Mouse (Mus musculus): ENCODE results near the gene Celf2.

Gene Celf2

GRCm38 (mm10) chr2:6545127-6545931 lies 964.0 kb downstream of the Celf2 start:
- no peak for DNase-seq (ENCODE audit: low spot score)

- no peak for DNase-seq (ENCODE audit: low spot score)
Measured at GRCm38 (mm10) chr2:6543650-6544049, 965.7 kb downstream of the Celf2 start.

GRCm38 (mm10) chr2:6542556-6543180 lies 966.7 kb downstream of the Celf2 start:
- DNase-seq (ENCODE audit: low spot score), result no peak

GRCm38 (mm10) chr2:6540825-6541224 lies 968.5 kb downstream of the Celf2 start:
- no peak for DNase-seq (ENCODE audit: low spot score)

GRCm38 (mm10) chr2:6540092-6540491 lies 969.3 kb downstream of the Celf2 start:
- DNase-seq (ENCODE audit: low spot score), result no peak

GRCm38 (mm10) chr2:6538500-6538899 lies 970.9 kb downstream of the Celf2 start:
- DNase-seq (ENCODE audit: low spot score), result no peak

GRCm38 (mm10) chr2:6538031-6538430 lies 971.3 kb downstream of the Celf2 start:
- DNase-seq (ENCODE audit: low spot score), result no peak

- DNase-seq (ENCODE audit: low spot score), result no peak
Measured at GRCm38 (mm10) chr2:6537326-6537725, 972.0 kb downstream of the Celf2 start.

GRCm38 (mm10) chr2:6536372-6536771 lies 973.0 kb downstream of the Celf2 start:
- DNase-seq (ENCODE audit: low spot score), result no peak

GRCm38 (mm10) chr2:6532341-6532740 lies 977.0 kb downstream of the Celf2 start:
- no peak for DNase-seq (ENCODE audit: low spot score)

- DNase-seq (ENCODE audit: low spot score), result no peak
Measured at GRCm38 (mm10) chr2:6528076-6528475, 981.3 kb downstream of the Celf2 start.

GRCm38 (mm10) chr2:6526825-6527224 lies 982.5 kb downstream of the Celf2 start:
- no peak for DNase-seq (ENCODE audit: low spot score)

GRCm38 (mm10) chr2:6526311-6526710 lies 983.1 kb downstream of the Celf2 start:
- DNase-seq (ENCODE audit: low spot score), result no peak

GRCm38 (mm10) chr2:6523924-6524300 lies 985.5 kb downstream of the Celf2 start:
- no peak for DNase-seq (ENCODE audit: low spot score)

GRCm38 (mm10) chr2:6523261-6523923 lies 986.0 kb downstream of the Celf2 start:
- DNase-seq (ENCODE audit: low spot score), result no peak

- DNase-seq (ENCODE audit: low spot score), result no peak
Measured at GRCm38 (mm10) chr2:6522411-6522810, 987.0 kb downstream of the Celf2 start.

GRCm38 (mm10) chr2:6513176-6513575 lies 996.2 kb downstream of the Celf2 start:
- no peak for DNase-seq (ENCODE audit: low spot score)

- DNase-seq (ENCODE audit: low spot score), result no peak
Measured at GRCm38 (mm10) chr2:6507071-6507470, 1002.3 kb downstream of the Celf2 start.

GRCm38 (mm10) chr2:6505979-6506811 lies 1003.2 kb downstream of the Celf2 start:
- DNase-seq (ENCODE audit: low spot score), result no peak

GRCm38 (mm10) chr2:6505531-6505930 lies 1003.8 kb downstream of the Celf2 start:
- DNase-seq (ENCODE audit: low spot score), result no peak

- DNase-seq (ENCODE audit: low spot score), result no peak
Measured at GRCm38 (mm10) chr2:6498101-6498500, 1011.3 kb downstream of the Celf2 start.

GRCm38 (mm10) chr2:6497636-6498035 lies 1011.7 kb downstream of the Celf2 start:
- DNase-seq (ENCODE audit: low spot score), result no peak
